Mouse (Mus musculus) megakaryocyte, embryonic 14.5 days (primary cell): Measurements from ENCODE around the gene Cdcp2.

Source experiments
- FLI1 ChIP-seq: IDR thresholded peaks from 2 replicates; pipeline ENCODE4 v1.6.1; 2012; ENCODE audit warnings: low read length, inconsistent platforms, mixed read lengths
- GATA1 ChIP-seq: IDR thresholded peaks from 3 replicates; pipeline ENCODE4 v1.6.1; 2012; ENCODE audit warnings: mixed read lengths, low read length, inconsistent platforms, borderline replicate concordance

GRCm38 (mm10) chr4:107097871-107098270 lies 1.2 kb downstream of the Cdcp2 start:
- TF ChIP-seq GATA1 (no peak), FLI1 (no peak)
